Mouse (Mus musculus) liver, embryonic 14.5 days (tissue): ENCODE measurements around the gene Nfam1.

Experiments used
- CTCF ChIP-seq: IDR thresholded peaks from 2 replicates; pipeline ENCODE4 v1.5.1; 2016; ENCODE audit warnings: antibody characterized with exemption, low read depth, control low read depth
- EP300 ChIP-seq: IDR thresholded peaks from 2 replicates; pipeline ENCODE4 v1.6.1; 2016; ENCODE audit warnings: antibody characterized with exemption, low read depth

DNA sequence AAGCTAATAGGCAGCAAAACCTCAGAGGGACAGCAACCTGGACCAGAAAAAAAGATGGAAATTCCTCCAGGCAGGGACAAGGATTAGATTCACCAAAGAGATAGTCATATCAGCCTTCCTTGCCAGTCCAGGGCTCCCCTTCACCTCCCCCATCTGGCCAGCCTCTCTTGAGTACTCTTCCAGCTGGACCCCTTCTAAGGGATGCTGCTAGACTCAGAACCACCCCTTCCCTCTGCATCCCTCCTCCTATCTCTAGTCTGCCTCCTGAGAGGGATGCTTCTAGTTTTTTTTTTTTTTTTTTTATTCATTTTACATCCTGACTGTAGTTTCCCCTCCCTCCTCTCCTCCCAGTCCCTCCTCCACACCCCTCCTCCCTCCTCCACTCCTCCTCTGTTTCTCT lies 36.7 kb downstream of the Nfam1 start:
- TF ChIP-seq EP300, result no peak
- TF ChIP-seq CTCF, result no peak
